Mouse (Mus musculus) limb, embryonic 10.5 days (tissue): ENCODE results near the gene Xylb. TPM values are rescaled to one million over a fixed set of nuclear protein-coding genes. Genes with fewer than 3 reads are reported as not detected.
"Not testable (repeated sequence)": the region's sequence is repeated elsewhere in the genome, so short reads cannot be mapped to it uniquely, and the experiment has no call there.

Experiments used
- DNase-seq: peaks from one replicate; pipeline ENCODE4 v3.0.0-alpha.2; 2017; ENCODE audit warnings: low spot score
- H3K27ac ChIP-seq: fragments of 300-500 bp; sonication (generic); 2 replicates; pipeline ENCODE4 v1.5.1; 2016; ENCODE audit warnings: mild to moderate bottlenecking
- H3K27me3 ChIP-seq: fragments of 300-500 bp; sonication (generic); 2 replicates; pipeline ENCODE4 v1.6.1; 2016; ENCODE audit warnings: low read depth, mild to moderate bottlenecking; ENCODE audit not compliant: poor library complexity, severe bottlenecking
- H3K36me3 ChIP-seq: fragments of 300-500 bp; sonication (generic); 2 replicates; pipeline ENCODE4 v1.6.1; 2016; ENCODE audit warnings: mild to moderate bottlenecking, moderate library complexity
- H3K4me1 ChIP-seq: fragments of 300-500 bp; sonication (generic); 2 replicates; pipeline ENCODE4 v1.6.1; 2016
- H3K4me3 ChIP-seq: fragments of 300-500 bp; sonication (generic); 2 replicates; pipeline ENCODE4 v1.5.1; 2016; ENCODE audit warnings: mild to moderate bottlenecking, moderate library complexity
- H3K9me3 ChIP-seq: fragments of 300-500 bp; sonication (generic); replicated peaks from 2 replicates; pipeline ENCODE4 v1.6.1; 2016; ENCODE audit warnings: mild to moderate bottlenecking
- WGBS: fragments of 180-500 bp; shearing (Covaris S2); methylation state at CpG from one replicate; pipeline ENCODE4 v1.1.7; 2016; 5-methylcytosine and 5-hydroxymethylcytosine counted together
- polyA plus RNA-seq: library from polyadenylated mRNA; unstranded; fragments of >200 nt; fragmentation: Nextera tagmentation; extraction: Ambion mirVana; gene quantifications from 2 replicates; pipeline ENCODE4 v1.2.1, GENCODE M21; 2016

Gene Xylb
- polyA plus RNA-seq, 1 experiment from 2014 or later = 12.8 TPM

DNA sequence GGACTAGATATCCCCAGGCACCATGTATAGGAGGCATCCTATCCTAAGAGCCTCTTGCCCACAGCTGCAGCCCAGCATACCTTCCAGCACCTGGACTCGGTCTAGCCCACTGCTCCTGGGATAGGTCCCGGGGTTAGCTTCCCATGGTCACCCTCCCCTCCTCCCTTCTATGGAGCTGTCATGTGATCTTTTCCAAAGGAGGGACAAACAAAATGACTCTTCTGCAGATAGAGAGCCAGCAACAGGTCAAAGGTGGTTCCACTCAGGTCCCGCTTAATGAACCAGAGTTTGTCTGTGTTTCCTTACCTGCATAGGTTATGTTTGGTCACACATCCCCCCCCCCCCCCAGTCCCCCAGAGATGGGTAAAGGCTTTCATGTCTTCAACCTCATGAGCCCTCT lies 6.7 kb upstream of the Xylb start:
- Histone ChIP-seq H3K27me3 (no peaks in the 10 kb centered on the region), H3K27ac (no peak overlapping the region), H3K36me3 (peaks cover 57% of the 10 kb centered on the region), H3K9me3 (no peaks in the 10 kb centered on the region), H3K4me1 (no peaks in the 10 kb centered on the region), H3K4me3 (no peak overlapping the region)
- DNase-seq = no peak
- 92% methylated on average over 3 of the region's 3 CpGs for WGBS

DNA sequence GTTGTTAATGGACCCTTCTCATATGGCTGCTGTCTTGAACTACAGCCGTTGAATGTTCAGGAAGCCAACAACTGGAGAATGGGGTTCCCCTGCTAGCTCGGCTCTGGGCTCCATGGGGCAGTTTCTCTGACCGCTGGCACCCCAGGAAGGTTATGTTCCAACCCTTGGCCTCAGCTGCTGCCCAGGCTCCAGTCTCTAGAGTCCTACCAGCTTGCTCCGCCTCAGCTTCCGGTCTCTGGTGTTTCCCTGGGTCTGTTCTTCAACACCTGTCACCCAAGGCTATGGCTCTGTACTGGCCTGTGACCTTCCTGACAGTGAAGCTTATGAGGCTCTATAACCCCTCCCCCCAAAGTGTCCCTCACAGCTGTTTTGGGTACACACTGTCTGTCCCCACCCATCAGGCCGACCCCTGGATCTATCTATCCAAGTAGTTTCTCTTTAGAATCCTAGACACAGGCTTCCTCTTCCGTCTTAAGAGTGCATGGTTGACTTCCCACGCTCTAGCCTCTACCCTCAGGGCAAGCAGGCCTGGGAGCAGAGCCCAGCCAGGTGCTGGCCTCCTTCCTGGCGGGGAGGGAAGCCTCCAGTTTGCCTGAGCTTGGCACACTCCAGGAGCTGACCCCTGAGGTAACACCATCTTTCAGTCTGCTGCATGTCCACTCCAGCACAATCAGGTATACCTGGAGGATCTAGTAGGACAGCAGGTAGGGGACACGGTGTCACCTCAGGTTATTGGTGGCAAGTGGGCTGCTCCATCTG lies 6.1 kb upstream of the Xylb start:
- H3K4me1 ChIP-seq = no peaks in the 10 kb centered on the region
- DNase-seq = no peak
- H3K9me3 ChIP-seq = no peaks in the 10 kb centered on the region
- 90% methylated on average over 10 of the region's 10 CpGs for WGBS
- no peaks in the 10 kb centered on the region for H3K27me3 ChIP-seq
- H3K27ac ChIP-seq = no peak overlapping the region
- no peak overlapping the region for H3K4me3 ChIP-seq
- peaks cover 51% of the 10 kb centered on the region for H3K36me3 ChIP-seq

DNA sequence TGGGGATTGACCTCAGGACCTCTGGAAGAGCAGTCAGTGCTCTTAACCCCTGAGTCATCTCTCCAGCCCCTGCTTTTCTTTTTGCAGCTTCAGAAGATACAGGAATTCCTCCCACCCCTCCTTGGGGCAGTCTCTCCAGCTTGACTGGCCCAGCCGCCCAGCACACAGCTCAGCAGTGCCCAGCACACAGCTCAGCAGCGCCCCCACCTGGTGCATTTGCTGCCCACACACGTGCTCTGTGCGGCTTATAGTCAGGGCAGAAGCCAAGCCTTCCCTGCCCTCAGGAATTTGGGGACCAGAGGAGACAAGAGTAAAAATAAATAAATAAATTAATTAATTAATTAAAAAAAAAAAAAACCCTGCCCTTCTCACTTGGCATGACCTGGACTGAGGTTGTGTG lies 5.1 kb upstream of the Xylb start:
- DNase-seq = peak; percentile 82
- H3K27me3 ChIP-seq = no peaks in the 10 kb centered on the region
- 19% methylated on average over 4 of the region's 4 CpGs for WGBS
- H3K4me3 ChIP-seq = no peak overlapping the region
- no peaks in the 10 kb centered on the region for H3K9me3 ChIP-seq
- H3K36me3 ChIP-seq = peaks cover 42% of the 10 kb centered on the region
- H3K4me1 ChIP-seq = no peaks in the 10 kb centered on the region
- no peak overlapping the region for H3K27ac ChIP-seq

DNA sequence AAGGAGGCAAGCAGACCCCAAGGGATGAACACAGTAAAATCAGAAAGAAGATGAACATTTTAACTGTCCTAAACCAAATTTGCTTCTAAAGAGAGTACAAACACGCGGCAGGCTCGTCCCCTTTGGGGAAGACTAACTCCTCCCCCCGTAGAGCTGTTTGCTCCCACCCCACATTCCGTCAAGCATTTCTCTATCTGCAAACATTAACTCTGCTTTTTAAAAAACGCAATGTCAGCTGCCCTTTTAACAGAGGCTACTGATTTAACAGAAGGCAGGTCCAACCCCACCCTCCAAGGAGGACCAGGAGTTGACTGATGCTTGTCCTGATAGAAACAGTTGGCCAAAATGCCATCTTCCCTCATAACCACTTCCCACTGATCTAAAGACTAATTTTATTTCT lies 3.3 kb upstream of the Xylb start:
- Histone ChIP-seq H3K36me3 (peaks cover 25% of the 10 kb centered on the region), H3K27ac (no peak overlapping the region), H3K27me3 (no peaks in the 10 kb centered on the region), H3K9me3 (no peaks in the 10 kb centered on the region), H3K4me3 (no peak overlapping the region), H3K4me1 (peaks cover 13% of the 10 kb centered on the region; the same call in 1 of the 2 replicates)
- WGBS = 85% methylated on average over 6 of the region's 6 CpGs
- DNase-seq = no peak

DNA sequence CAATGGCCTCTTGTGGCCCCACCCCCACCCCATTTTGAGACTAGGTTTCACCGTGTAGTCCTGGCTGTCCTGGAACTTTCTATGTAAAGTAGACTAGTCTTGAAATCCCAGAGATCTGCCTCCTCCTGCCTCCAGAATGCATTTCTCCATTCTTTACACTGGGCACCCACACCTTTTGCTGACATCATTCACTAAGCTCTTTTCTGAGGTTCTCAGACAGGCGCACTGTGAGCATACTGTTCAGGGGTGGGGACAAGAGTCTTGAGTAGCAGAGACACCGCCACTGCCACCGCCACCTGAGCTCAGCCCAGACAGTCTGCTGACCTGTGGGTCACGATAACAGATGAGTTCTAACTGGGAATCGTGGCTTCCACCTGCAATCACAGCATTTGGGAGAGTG lies 1.2 kb upstream of the Xylb start:
- WGBS = 79% methylated on average over 6 of the region's 6 CpGs
- no peak for DNase-seq
- H3K4me3 ChIP-seq = no peak overlapping the region
- H3K4me1 ChIP-seq = peaks cover 13% of the 10 kb centered on the region; the same call in 1 of the 2 replicates
- no peaks in the 10 kb centered on the region for H3K27me3 ChIP-seq
- H3K9me3 ChIP-seq = no peaks in the 10 kb centered on the region
- H3K27ac ChIP-seq = no peak overlapping the region
- peaks cover 12% of the 10 kb centered on the region for H3K36me3 ChIP-seq

DNA sequence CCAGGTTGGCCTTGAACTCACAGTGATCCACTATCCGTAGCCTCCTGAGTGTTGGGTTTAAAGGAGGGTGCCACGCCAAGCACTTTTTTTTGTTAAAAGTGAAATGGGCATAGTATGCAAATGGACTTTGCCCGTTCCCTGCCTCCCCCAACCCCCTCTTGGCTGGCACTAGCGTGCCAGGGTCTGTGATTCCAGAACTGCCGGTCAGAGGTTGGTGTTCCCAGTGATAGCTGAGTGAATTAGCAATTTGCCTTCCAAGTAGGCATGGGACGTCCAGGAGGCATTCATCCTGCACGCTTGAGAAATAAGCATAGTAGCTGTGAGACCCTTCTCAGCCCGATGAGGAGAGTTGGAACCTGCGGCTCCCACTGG lies 863 bp downstream of the Xylb start:
- Histone ChIP-seq H3K36me3 (peaks cover 24% of the 10 kb centered on the region), H3K4me3 (peak overlapping the region; percentile 87), H3K9me3 (no peaks in the 10 kb centered on the region), H3K4me1 (peaks cover 13% of the 10 kb centered on the region; the same call in 1 of the 2 replicates), H3K27ac (0 out of 2 replicates have a peak overlapping the region, but pooled peaks have one; percentile 87), H3K27me3 (no peaks in the 10 kb centered on the region)
- peak; percentile 37 for DNase-seq
- WGBS = 48% methylated on average over 9 of the region's 9 CpGs

DNA sequence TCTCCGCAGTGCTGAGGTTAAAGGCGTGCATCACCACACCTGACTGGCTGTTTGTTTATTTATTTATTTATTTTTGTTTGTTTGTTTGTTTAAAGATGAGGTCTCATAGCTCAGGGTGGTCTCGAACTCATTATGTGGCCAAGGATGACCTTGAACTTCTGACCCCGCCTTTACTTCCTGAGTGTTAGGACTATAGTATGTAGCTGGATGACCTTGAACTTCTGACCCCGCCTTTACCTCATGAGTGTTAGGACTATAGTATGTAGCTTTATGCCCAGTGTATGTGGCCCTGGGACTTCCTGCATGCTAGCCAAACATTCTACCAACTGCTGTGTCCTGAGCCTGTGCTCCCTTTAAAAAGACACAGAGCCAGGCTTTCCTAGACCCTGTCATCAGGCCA lies 4.2 kb downstream of the Xylb start:
- Histone ChIP-seq H3K4me1 (peaks cover 13% of the 10 kb centered on the region; the same call in 1 of the 2 replicates), H3K4me3 (no peak overlapping the region), H3K27me3 (no peaks in the 10 kb centered on the region), H3K36me3 (peaks cover 34% of the 10 kb centered on the region), H3K27ac (no peak overlapping the region), H3K9me3 (no peaks in the 10 kb centered on the region)
- WGBS = 96% methylated on average over 5 of the region's 5 CpGs
- DNase-seq = no peak

DNA sequence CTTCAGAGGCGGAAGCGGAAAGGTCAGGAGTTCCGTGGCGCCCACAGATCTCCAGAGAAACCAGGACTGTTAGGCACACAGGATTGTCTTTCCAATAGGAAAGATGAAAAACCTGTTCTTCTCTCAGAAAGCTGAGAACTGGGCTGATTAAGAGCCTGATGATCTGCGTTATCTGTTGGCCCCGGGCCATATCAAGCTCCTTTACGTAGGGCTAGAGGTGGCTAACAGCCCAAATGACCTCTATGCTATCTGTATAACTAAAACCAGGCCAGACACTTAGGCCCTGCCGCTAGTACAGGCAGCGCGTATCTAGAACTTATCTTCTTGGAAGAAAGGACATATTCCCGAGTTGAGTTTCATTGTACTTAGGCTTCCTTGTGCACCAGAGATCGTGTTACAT lies 6.0 kb downstream of the Xylb start:
- WGBS = 89% methylated on average over 12 of the region's 12 CpGs
- DNase-seq = no peak
- H3K4me1 ChIP-seq = peaks cover 2% of the 10 kb centered on the region; the same call in 1 of the 2 replicates
- no peak overlapping the region for H3K4me3 ChIP-seq
- H3K27me3 ChIP-seq = no peaks in the 10 kb centered on the region
- H3K36me3 ChIP-seq = peaks cover 45% of the 10 kb centered on the region
- no peaks in the 10 kb centered on the region for H3K9me3 ChIP-seq
- no peak overlapping the region for H3K27ac ChIP-seq

DNA sequence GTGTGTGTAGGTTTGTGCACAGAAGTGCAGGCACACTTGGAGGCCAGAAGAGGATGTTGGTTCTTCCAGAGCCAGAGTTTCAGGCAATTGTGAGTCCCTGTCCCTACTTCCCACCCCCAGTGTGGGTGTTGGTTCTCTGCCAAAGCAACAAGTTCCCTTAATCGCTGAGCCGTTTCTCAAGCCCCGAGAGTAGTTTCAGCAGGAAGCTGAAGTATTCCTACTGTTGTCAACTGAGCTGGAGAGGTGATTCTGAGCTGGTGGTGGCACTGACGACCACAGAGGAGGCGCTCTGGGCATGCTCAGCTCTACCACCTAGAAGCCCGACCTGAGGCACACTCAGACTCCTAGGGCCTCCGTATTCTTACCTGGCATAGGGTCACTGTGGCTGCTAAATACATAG lies 8.1 kb downstream of the Xylb start, which contains the start of gene Slc22a14:
Gene Slc22a14 (minus strand): TSS at position 270 of the 400 bp plus-strand sequence.
- no peak within 1 kb of the TSS for H3K4me3 ChIP-seq
- H3K9me3 ChIP-seq = no peaks in the 10 kb centered on the region
- no peaks in the 10 kb centered on the region for H3K4me1 ChIP-seq
- no peak for DNase-seq
- H3K27ac ChIP-seq = no peak within 1 kb of the TSS
- H3K36me3 ChIP-seq = peaks cover 60% of the 10 kb centered on the region
- WGBS = 85% methylated on average over 7 of the region's 7 CpGs
- H3K27me3 ChIP-seq = no peaks in the 10 kb centered on the region

DNA sequence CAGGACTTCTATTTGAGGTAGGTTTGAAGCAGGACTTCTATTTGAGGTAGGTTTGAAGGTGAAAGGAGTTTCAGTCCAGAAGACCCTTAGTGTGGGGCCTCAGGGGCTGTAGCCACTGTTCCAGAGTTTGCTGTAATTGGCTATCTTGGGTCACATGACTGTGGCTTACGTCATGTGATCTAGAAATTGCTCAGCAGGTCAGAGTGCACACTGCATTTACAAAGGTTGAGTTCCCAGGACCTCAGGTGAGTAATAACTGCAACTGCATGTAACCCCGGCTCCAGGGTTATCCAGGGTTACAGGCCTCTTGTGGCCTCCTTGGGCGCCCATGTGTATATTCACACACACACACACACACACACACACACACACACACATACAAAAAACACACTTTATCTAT lies 11.2 kb downstream of the Xylb start:
- Histone ChIP-seq H3K27ac (no peak overlapping the region), H3K36me3 (peaks cover 42% of the 10 kb centered on the region), H3K27me3 (no peaks in the 10 kb centered on the region), H3K4me3 (no peak overlapping the region), H3K4me1 (peaks cover 12% of the 10 kb centered on the region), H3K9me3 (no peaks in the 10 kb centered on the region)
- DNase-seq = no peak
- WGBS = 92% methylated on average over 3 of the region's 3 CpGs

DNA sequence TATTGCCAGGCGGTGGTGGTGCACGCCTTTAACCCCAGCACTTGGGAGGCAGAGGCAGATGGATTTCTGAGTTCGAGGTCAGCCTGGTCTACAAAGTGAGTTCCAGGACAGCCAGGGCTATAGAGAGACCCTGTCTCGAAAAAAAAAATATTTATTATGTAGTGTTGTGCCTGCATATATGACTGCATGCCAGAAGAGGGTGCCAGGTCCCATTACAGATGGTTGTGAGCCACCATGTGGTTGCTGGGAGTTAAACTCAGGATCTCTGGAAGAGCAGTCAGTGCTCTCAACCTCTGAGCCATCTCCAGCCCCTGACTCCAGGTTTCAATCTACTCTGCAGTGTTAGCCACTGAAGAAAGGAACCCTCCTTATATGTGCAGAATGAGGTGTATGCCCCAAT lies 13.6 kb downstream of the Xylb start:
- Histone ChIP-seq H3K4me1 (peaks cover 19% of the 10 kb centered on the region), H3K36me3 (peaks cover 33% of the 10 kb centered on the region)
- H3K9me3 ChIP-seq, DNase-seq, H3K27ac ChIP-seq, H3K4me3 ChIP-seq, H3K27me3 ChIP-seq: not testable (repeated sequence)
- 76% methylated on average over 4 of the region's 4 CpGs for WGBS

DNA sequence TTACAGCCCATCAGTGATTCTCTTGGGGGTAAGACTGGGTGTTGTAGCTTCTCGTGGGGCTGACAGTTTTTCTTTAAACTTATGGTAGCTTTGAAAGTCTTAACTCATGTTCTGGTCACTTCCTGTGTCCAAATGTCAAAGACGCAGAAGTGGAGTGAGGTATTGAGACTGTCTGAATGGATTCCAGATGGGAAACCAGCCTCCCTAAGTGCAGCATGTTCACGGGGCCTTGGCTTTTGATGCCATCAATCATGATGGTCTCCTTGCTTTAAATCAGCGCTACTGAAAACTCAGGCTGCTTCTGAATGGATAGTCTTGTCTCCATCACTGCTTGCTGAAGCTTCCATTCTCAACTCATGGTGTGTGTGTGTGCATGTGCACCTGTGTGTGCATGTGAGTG lies 14.1 kb downstream of the Xylb start:
- no peaks in the 10 kb centered on the region for H3K27me3 ChIP-seq
- WGBS = 33% methylated on average over 4 of the region's 4 CpGs
- H3K9me3 ChIP-seq = no peaks in the 10 kb centered on the region
- peaks cover 33% of the 10 kb centered on the region for H3K36me3 ChIP-seq
- no peak overlapping the region for H3K27ac ChIP-seq
- DNase-seq = no peak
- peaks cover 19% of the 10 kb centered on the region for H3K4me1 ChIP-seq
- no peak overlapping the region for H3K4me3 ChIP-seq

DNA sequence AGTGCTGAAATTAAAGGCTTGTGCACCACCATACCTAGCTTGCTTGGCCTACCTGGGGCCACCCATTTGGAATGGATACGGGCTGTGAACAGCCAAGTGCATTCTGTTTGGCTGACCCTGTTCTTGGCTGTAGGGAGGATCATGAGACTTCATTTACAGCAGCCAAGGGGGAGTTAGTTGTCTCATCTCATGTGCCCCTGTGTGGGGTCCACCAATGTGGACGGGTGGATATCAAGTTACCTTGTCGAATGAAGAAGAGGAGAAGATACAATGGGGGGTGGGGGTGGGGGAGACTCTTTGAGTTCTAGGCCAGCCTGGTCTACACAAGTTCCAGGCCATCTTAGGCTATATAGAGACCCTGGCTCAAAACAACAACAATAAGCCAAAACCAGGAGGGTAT lies 17.8 kb downstream of the Xylb start:
- no peak overlapping the region; the same call in 1 of the 2 replicates for H3K27ac ChIP-seq
- WGBS = 77% methylated on average over 3 of the region's 3 CpGs
- H3K36me3 ChIP-seq = peaks cover 30% of the 10 kb centered on the region

More for the DNA sequence above, 17.8 kb downstream of the Xylb start:
- Histone ChIP-seq H3K9me3 (no peaks in the 10 kb centered on the region), H3K27me3 (no peaks in the 10 kb centered on the region), H3K4me3 (no peak overlapping the region), H3K4me1 (peaks cover 19% of the 10 kb centered on the region)
- no peak for DNase-seq
